Comparison of ENCODE assay signal across 9 mouse cellular contexts in the genomic region with DNA sequence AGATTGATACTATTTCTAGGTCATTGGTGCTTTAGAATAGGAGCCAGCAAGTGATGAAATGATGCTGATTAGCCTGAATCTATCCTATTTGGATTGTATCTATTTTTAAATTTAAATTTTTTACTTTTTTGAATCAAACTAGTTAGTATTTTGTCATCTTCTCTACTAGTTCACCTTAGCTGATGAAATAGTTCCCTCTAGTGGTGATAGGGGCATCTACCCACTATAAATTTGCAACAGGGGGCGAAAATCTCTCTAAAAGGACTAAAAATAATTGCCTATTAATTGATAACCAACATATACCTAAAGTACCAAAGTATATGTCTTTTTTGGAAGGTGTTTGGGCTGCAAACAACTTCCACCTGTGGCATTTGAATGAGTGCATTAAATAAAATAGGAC. TPM values are rescaled to one million over a fixed set of nuclear protein-coding genes. Genes with fewer than 3 reads are reported as not detected.
A peak's percentile ranks its signal among the peaks of the same experiment; 100 is the strongest.
DNase-seq lines count a peak whose midpoint lies in the region.
"Had no signal": no experiment of that assay in that cellular context is flagged by ENCODE, and none has a peak within 500 bp of the region (broad histone marks: within the 10 kb centered on the region; RNA-seq: fewer than 3 reads in every experiment).

No protein-coding gene starts in this region.

- peak; percentile 16 for DNase-seq in cerebellum, adult 8-10 months
- no peak for DNase-seq in cerebellum, postnatal 25 days
- DNase-seq in layer of hippocampus, adult 9-10 months (ENCODE audit: low spot score) = peak; percentile 26
- no peak for DNase-seq in layer of hippocampus, adult 11-12 months (ENCODE audit: low spot score)
- peak; percentile 54 for DNase-seq in MN1 (ENCODE audit: low spot score)
- DNase-seq in fibroblast of lung, adult 2 months (ENCODE audit: low read depth) = peak; percentile 12
- DNase-seq in gastrocnemius, postnatal 4 days (ENCODE audit: low spot score in 2 of 2) = no peak
- no peak for DNase-seq in heart, adult 9 months (ENCODE audit: low spot score in 2 of 2)
- DNase-seq: kidney, postnatal 4 days had no signal

RNA-seq across cellular contexts. Expression of gene Yes1, which starts 46.4 kb away (rescaled TPM):
- 10 to 100 TPM; 30.3 to 35.0 TPM for total RNA-seq in gastrocnemius, postnatal 4 days (2021)

Comparison
In these comparisons a context has a peak if more than half of its experiments do, and no peak if none do; other contexts are left out.
1. DNase-seq: peak in cerebellum, adult 8-10 months (single experiment), layer of hippocampus, adult 9-10 months (single experiment), MN1 (single experiment) and fibroblast of lung, adult 2 months (single experiment); none in cerebellum, postnatal 25 days (0 of 2), layer of hippocampus, adult 11-12 months (single experiment), gastrocnemius, postnatal 4 days (0 of 2) and heart, adult 9 months (0 of 2).